Mouse (Mus musculus) cortical plate, adult 2 months (tissue): ENCODE measurements at regions not wholly inside any gene's neighbourhood (a gene's known extent, or its start where the extent isn't known, plus 50 kb on each side); places are given as distances from the start of the nearest gene placed in this dataset.

ENCODE experiments used
- H3K27ac ChIP-seq: fragments of 200-500 bp; 2 replicates; pipeline ENCODE4 v1.5.1; 2012; ENCODE audit warnings: low read length, control low read depth, inconsistent platforms; ENCODE audit not compliant: insufficient read depth
- H3K4me1 ChIP-seq: fragments of 200-500 bp; 2 replicates; pipeline ENCODE4 v1.6.1; 2011; ENCODE audit warnings: low read length; ENCODE audit not compliant: control insufficient read depth, insufficient read depth
- H3K4me3 ChIP-seq: fragments of 200-500 bp; 2 replicates; pipeline ENCODE4 v1.5.1; 2011; ENCODE audit warnings: mild to moderate bottlenecking, low read length, control low read depth; ENCODE audit not compliant: insufficient read depth
- CTCF ChIP-seq: fragments of 200-500 bp; IDR thresholded peaks from 2 replicates; pipeline ENCODE4 v1.5.1; 2011; ENCODE audit warnings: mild to moderate bottlenecking, control low read depth, low read length; ENCODE audit not compliant: insufficient read depth; ENCODE audit errors: extremely low read depth
- POLR2A ChIP-seq: fragments of 200-500 bp; IDR thresholded peaks from 2 replicates; pipeline ENCODE4 v1.6.1; 2011; ENCODE audit warnings: mild to moderate bottlenecking, low read length, control low read depth; ENCODE audit not compliant: insufficient read depth; ENCODE audit errors: extremely low read depth

DNA sequence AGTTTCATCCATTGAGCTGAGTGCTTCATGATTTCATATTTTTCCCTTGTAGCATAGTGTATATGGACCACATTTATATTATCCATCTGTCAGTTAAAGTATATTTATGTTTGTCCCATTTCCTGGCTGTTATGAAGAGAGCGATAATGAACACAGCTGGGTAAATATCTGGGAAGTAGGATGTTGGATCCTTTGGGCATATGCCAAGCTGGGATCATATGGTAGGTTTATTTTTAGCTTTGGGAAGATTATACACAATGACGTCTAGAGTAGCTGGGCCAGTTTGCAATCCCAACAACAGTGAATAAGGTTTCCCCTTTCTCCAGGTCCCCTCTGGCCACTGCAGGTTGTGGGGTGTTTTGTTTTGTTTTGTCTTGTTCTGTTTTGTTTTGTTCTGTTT lies 164.5 kb downstream of the Gm765 start:
- Histone ChIP-seq H3K4me3 (no peak overlapping the region), H3K27ac (no peak overlapping the region), H3K4me1 (no peaks in the 10 kb centered on the region)
- TF ChIP-seq CTCF = no peak
- TF ChIP-seq POLR2A = no peak

DNA sequence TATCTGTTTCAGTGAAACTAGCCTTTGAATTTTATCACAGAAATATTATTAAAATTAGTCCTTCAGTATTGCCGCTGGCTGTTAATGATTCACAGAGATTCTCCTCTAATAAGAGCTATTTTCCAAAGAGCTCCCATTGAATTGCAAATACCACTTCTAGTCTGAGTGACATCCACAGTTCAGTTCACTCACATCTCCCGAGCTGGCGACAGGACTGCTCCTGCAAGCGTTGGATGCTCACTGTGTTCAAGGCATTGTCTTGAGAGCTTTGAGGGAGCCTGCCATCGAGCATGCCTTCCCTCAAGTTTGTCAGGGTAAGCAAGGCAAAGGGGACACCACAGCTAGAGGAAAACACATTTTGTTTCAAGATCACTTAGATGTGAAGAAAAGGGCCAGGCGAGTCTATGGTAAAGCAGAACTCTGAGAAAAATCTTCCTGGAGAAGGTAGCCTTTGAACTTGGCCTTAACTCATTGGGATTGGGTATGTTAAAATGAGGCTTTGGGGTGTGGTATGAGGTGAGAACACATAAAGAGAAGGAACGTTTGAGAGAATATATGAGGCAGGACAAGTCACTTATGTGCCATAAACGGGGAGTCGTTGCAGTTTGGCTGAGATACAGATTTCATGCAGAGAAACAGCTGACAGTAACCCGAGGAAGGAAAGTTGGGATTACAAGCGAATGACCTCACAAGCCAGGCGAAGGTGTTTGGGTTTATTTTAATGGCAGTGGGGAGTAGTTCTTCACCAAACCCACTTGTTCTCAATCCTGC lies 193.3 kb downstream of the Gm765 start:
- Histone ChIP-seq H3K27ac (no peak overlapping the region), H3K4me3 (no peak overlapping the region), H3K4me1 (no peaks in the 10 kb centered on the region)
- TF ChIP-seq POLR2A = no peak
- TF ChIP-seq CTCF = no peak

GRCm38 (mm10) chr6:98147855-98148254 lies 194.7 kb downstream of the Gm765 start:
- Histone ChIP-seq H3K27ac (no peak overlapping the region), H3K4me3 (no peak overlapping the region), H3K4me1 (no peaks in the 10 kb centered on the region)
- TF ChIP-seq CTCF (no peak), POLR2A (no peak)

GRCm38 (mm10) chr6:98132931-98133330 lies 209.6 kb downstream of the Gm765 start:
- TF ChIP-seq CTCF (peak; percentile 90), POLR2A (no peak)
- peaks cover 1% of the 10 kb centered on the region; the same call in 1 of the 2 replicates for H3K4me1 ChIP-seq
- no peak overlapping the region for H3K4me3 ChIP-seq
- no peak overlapping the region for H3K27ac ChIP-seq

GRCm38 (mm10) chr6:98125434-98125833 lies 217.1 kb downstream of the Gm765 start:
- Histone ChIP-seq H3K27ac (no peak overlapping the region), H3K4me3 (no peak overlapping the region), H3K4me1 (peaks cover 1% of the 10 kb centered on the region; the same call in 1 of the 2 replicates)
- TF ChIP-seq POLR2A = no peak
- TF ChIP-seq CTCF = no peak

DNA sequence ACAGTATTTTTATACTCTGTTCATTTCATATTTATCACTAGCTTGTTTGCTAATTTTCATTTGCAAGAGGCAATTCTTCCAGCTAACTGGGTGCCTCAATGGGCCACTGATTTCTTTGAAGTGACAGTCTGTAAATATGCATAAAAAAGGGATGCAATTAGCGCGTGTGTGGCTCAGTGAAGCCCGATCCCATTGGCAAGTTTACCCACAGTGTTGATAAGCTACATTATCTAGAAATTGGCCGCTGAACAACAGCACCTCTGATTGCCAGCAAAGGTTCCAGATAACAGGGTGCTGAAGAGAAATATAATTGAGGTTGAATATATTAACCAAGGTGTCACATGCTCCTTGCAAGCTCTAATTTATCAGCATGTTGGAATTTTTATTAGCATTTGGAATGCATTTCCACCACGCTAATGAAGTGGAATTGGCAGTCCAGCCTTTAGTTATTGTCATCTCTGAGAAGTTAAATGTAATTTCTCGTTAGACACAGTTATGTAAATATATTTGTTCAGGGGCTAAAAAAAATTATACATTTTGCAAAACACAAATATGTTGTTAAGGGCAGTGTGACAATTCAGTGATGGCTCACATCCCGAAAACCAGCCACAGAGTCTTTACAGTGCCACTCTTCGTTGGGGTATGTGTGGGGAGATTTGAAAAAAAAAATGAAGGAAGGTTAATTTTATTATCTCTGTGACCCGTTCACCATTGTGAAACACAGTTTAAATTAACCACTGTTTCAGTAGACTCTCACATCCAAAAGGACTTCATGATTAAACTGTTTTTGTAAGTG lies 224.0 kb downstream of the Gm765 start:
- no peak for TF ChIP-seq POLR2A
- no peak for TF ChIP-seq CTCF
- Histone ChIP-seq H3K27ac (no peak overlapping the region), H3K4me1 (no peaks in the 10 kb centered on the region), H3K4me3 (no peak overlapping the region)

DNA sequence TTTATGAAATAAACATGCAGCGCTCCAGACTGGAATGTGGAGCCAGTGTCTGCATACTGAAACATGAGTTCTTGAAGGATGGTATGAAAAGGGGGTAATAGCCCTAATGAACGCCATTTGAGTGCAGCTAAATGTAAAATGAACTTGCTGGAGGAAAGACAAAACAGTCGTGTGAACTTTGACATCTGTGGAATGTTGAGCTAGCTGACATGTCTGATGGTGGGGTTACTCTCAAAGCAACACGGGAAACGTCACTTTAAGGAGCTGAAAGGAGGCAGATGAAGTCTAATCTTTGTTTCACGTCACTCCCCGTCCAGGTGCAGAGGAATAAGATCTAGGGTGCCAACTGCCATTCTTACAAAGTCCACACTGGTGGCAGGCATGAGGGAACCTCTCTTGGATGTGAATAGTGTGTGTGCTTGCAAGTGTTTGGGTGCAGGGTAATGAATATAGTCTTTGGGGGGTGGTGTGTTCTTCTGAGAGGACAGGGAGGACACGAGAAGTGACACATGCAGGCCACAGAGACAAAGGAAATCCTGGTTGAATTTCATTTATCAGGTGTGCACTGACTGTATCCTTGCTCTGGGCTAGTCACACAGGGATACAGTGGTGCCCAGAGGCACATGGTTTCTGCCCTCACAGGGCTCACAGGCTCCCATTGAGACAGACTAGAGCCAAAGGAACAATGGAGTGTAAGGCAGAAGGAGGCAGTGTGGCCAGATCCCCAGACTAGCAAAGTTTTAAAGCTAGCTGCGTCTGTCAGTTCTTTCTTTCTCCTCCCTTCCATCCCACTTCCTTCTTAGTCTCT lies 228.0 kb downstream of the Gm765 start:
- TF ChIP-seq POLR2A (no peak), CTCF (no peak)
- H3K4me1 ChIP-seq = no peaks in the 10 kb centered on the region
- H3K27ac ChIP-seq = no peak overlapping the region
- H3K4me3 ChIP-seq = no peak overlapping the region

DNA sequence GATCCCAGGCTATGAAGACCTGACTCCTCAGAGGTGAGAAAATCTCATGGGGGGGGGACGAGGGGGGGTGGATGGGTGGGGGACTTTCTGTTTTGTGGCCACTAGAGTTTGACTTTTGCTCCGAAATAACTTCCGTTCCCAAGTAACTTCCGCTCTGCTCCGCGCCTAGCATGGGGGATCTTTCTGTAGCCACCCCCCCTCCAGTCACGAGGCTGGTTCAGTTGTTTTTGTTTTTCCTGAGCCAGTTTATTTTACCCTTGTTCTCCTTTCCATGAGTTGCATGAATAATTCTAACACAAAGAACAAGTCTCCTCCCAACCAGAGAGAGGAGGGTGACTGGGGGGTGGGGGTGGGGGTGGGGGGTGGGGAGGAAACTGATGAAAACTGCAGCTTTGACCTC lies 228.8 kb downstream of the Gm765 start:
- H3K4me3 ChIP-seq = no peak overlapping the region
- no peak overlapping the region for H3K27ac ChIP-seq

DNA sequence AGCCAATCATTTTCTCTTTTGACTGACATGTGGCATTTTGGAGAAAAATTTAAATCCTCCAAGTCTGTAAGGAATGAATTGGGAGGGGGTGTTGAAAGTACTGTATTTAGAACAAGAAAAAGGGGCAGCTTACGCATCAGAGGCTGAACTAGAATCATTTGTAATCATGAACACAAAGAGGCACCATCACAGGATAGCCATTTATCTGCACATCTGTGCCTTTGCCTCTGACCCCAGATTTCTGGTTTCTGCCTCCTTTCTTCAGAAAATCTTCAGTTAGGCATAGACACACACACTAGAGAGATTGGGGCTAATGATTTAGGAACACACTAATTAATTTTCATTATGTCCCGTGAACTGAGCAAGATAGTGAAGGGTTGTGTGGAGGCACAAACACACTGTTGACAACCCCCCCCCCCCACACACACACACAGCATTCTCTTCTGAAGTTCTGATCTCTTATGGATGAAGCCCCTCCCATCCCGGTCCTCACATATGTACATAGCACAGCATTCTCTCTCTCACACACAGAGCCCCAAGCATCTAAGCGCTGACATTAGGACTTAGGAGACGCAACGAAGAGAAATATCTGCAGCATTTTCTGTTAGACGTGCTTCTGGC lies 229.9 kb downstream of the Gm765 start:
- Histone ChIP-seq H3K4me1 (no peaks in the 10 kb centered on the region), H3K27ac (no peak overlapping the region), H3K4me3 (no peak overlapping the region)
- no peak for TF ChIP-seq POLR2A
- no peak for TF ChIP-seq CTCF

More for the DNA sequence above, 228.8 kb downstream of the Gm765 start:
- TF ChIP-seq POLR2A (no peak), CTCF (no peak)
- H3K4me1 ChIP-seq = no peaks in the 10 kb centered on the region
